Mouse (Mus musculus) erythroblast, embryonic 14.5 days (primary cell): Measurements from ENCODE around the gene Ncapg.

Experiments
- GATA1 ChIP-seq: IDR thresholded peaks from 2 replicates; pipeline ENCODE4 v1.6.1; 2012; ENCODE audit warnings: low read length, inconsistent platforms, mixed read lengths
- TAL1 ChIP-seq: IDR thresholded peaks from 3 replicates; pipeline ENCODE4 v1.6.1; 2012; ENCODE audit warnings: low read length, inconsistent platforms, mixed read lengths

DNA sequence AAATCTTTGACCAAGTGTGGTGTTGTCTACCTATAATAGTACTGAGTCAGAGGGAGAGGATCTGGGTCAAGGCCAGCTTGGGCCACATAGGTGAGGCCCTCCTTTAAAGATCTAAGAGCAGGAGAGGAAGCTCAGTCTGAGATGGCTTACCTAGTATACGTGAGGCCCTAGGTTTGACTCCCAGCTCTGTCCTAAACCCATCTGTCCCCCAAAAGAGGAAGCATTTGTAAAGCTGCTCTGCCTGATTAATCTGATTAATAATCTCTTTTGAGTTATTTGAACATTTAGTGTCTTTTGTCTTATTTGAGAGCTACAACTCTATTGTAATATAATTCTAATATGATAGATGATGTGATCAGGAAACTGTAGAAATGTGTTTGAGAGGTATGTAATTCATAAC lies 13.7 kb downstream of the Ncapg start:
- TF ChIP-seq TAL1: no peak
- no peak for TF ChIP-seq GATA1
